Mouse (Mus musculus) adrenal gland, postnatal 10 days (tissue): ENCODE results near the gene Map3k12. TPM values are rescaled to one million over a fixed set of nuclear protein-coding genes. Genes with fewer than 3 reads are reported as not detected.

ENCODE experiments used
- DNase-seq: peaks from one replicate; pipeline ENCODE4 v3.0.0; 2021; ENCODE audit warnings: mixed read lengths
- total RNA-seq, 2 experiments: library from RNA; stranded (reverse); gene quantifications; 2 replicates each; pipeline ENCODE4 v1.2.3; 2021

The Map3k12 gene
- total RNA-seq, 2 experiments from 2014 or later: 7.7 to 11.2 TPM

DNA sequence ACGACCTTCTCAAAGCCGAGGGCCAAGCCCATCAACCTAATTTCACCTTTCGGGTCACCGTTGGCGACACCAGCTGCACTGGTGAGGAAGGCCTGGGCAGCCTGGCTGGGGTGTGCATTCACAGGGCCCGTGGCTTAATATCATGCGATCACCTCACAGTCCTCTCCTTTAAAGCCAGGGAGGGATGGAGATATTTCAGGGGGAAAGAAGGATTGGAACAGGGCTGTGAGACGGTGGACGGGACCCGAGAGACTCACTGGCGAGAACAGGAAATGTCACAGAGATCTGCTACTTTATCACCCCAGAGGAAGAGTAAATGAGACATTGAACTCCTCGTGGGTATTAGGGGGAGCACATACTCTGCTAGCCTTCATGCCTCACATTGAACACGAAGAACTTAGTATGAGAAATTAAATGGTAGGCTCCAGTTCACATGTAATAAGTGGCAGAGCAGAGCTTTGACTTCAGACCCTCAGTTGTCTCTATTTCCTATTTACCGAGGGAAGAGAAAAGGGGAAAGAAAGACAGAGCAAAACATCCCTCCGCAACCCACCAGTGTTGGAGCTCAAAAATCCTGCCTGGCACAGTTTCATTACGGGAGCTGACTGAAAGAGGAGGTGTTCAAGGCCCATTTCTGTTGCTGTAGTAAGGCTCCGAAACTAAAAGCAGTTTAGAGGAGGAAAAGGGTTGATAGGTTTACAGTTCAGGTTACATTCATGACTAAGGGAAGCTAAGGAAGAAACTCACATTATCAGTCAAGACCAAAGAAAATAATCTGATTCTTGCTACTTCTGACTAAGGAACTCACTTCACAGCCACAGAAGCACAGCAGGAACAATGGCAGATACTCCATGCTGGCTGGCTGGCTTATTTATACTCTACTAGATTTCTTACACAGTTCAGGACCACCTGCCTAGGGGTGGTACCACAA is 2.6 kb upstream of the Map3k12 start:
- DNase-seq: no peak

DNA sequence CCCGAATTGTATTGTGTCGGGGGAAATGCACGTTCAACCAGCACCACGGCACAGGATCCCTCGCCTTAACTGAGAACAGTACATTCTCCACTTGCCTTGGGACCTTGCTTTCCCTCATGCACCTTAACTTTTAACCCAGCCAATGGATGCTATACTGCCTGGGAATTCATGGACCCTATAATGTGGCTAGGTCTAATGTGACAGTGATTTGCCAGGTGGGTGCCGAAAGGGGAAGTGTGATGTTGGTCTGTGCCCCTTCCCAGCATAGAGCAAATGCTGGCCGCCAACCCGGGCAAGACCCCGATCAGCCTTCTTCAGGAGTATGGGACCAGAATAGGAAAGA is 2.0 kb upstream of the Map3k12 start:
- DNase-seq: no peak

DNA sequence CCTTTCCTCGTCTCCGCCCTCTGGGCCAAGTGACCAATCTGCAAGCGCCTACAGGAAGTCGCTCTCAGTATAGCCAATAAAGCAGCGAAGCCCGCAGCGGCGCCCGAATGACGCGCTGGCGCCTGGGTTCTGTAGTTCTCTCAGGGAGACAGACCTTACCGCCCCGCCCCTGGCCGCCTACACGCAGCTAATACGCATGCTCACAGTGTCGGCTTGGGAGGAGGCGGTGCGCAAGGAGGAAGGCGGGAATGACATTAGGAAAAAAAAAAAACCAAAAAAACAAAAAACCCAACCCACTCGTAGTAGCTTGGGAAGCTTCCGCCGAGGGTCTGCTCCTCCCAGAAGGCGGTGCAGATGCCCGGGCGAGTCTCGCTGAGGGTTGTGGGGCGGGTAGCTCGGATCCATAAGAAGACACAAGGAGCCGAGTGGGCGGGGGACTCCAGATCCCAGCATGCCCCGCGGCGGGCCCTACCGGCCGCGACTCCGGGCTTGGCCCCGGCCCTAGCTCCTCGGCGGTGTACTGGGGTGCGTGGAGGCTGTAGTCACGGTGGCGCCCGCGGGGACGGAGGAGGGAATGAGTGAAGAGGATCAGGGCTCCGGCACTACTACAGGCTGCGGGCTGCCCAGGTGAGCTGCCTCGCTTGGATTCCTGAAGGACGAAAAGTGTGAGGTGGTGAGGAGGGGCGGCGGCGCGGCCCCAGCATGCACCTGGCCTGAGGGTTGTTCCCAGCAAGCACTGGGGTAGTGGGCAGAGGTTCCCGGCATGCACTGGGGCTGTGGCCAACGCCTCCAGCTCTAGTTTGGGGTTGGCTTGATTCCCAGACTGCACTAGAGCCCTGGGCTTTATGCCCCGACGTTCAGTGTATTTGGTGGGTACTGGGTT is 1.4 kb upstream of the Map3k12 start, which contains the start of gene Tarbp2:
Tarbp2 (plus strand) TSS at position 217 of the 883 bp plus-strand sequence.
- peak; percentile 99 for DNase-seq

DNA sequence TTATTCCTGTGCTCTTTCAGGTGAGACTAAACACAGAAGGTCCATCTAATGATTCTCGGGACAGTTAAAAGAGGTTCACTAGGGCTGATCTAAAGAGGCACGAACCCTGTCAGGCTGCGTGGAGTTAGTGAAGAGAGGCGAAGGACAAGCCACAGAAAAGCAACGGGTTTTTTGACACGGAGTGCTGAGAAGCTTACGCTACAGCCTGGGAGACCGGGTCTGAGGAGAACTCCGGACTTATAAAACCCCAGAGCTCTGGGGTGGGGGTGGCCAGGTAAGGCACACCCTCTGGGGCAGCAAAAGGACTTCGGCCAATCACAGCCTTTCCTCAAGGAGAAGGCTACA is 739 bp upstream of the Map3k12 start:
- DNase-seq: no peak

DNA sequence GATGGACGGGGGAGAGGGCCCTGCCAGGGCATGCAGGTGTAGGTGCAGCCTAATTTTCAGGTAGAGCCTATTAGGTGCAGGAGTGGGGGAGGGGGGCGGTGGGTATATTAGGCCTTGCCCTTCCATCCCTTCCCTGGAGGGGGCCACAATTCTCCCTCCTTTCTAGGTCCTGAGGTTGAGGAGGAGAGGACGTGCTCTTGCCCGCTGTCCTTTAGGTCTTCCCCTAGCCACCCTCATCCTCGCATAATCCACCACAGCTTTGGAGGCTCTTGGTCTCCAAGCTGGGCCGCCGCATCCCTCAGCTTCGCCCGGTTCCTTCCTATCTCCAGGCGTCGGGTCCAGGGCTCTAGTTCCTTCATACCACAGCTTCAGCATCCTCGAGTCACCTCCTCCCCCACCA is 571 bp downstream of the Map3k12 start:
- DNase-seq: no peak

DNA sequence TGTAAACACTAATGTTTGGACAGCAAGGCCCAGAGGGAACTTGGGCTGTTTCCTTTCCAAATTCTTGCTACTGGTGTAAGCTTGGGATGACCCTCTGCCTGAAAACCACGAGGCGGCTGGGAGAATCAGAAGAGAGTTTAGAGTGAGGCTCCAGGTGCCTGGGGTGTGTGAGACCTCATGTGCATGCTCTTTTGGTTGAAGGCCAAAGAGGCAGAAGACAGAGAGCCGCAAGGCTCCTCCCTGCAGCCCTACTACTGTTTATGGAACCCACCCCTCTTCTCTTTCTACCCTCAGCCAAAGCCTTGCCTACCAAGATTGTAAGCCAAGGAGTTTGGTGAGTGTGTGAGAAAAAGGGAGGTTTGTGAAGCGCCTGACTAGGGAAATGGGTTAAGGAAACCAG is 1.1 kb downstream of the Map3k12 start:
- DNase-seq: no peak

DNA sequence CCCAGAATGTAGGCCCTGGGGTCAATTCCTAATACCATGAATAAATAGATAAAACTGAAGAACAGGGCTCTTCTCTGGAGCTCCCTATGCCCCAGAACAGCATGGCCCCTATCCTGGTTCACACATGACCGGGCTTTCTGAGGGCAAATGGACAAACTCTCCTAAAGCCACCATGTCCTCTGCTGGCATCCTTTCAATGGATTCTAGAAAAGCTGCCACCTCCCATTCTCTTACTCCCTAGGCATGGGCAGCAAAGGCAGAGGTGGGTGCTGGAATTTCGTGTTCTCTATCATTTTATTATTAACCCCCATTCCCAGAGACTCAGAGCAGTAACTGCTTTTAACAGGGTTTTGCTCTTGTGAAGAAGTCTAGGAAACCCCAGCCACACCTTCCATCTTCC is 1.6 kb downstream of the Map3k12 start:
- DNase-seq: no peak

DNA sequence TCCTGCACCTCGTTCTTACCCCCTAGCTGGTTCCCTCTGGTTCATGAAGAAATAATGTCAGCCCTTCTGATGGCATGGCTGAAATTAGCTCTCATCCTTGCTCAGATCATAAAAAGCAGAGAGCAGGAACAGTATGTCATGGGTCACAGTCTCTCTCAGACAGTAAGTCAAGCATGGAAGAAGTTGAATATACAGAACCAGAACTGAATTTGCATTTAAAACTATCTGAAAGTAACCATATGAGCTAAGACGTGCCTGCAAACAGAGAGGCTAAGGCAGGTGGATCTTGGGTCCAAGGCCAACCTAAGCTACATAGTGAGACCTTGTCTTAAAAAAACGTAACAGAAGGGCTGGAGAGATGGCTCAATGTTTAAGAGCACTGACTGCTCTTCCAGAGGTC is 3.9 kb downstream of the Map3k12 start:
- no peak for DNase-seq

DNA sequence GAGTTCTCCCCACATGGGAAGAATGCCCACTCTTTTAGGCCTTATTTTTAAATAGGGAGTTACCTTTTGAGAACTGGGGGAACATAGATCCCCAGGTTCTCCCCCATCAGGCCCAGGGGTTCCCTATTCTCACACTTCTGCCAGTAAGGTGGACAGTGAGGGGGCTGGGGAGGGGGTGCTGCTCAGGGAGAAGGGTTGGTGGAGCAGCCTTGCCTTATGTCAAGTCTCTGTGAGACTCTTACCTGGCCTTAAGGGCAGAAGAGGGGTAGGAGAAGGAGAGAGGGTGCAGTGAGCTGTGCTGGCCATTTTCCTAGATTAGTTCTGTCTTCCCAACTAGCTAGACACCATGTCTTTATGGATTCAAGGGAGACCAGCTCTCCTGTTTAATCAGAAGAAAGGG is 4.4 kb downstream of the Map3k12 start:
- DNase-seq: no peak

DNA sequence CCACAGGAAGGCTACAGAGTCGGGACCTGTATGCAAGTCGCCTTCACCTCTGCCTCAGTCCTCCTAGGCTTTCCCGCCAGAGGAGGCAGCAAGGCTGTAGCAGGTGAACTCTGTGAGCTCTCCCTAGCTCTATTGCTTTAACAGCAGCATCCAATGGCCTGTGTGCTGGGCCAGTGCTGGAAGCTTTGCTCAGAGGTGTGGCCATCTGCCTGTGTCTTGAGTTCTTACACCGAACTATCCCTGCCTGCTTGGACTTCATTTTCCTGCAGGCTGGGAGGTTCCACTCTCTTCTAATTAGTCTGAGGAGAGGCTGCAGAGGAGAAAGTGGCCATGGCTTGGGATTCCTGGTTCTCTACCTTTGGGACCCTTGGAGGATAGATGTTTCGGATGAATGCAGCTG is 4.9 kb downstream of the Map3k12 start:
- DNase-seq: no peak

DNA sequence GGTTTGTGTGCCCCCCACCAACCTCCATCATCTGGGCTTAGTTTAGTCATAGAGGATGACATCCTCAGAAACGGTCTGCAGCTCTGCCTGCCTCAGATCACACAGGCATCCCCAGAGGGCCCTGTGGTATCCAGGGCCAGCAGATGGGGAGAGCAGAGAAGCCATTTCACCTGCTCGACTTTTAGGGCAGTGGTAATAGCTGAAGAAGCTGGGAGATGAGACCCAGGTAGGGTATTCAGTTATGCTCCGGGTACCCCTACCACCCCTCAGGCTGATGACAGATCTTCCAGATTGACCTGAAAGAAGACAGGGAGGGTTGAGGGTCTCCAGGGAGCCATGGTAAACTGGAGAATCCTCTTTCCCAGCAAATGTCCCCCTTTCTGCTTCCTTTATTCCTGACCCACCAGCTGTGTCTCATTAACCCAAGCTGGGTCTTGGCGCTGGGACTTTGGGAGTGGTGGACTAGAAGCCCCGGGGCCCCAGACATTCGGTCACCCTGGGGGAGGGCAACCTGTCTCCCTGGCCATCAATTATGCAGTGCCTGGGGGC is 5.5 kb downstream of the Map3k12 start:
- DNase-seq: no peak

DNA sequence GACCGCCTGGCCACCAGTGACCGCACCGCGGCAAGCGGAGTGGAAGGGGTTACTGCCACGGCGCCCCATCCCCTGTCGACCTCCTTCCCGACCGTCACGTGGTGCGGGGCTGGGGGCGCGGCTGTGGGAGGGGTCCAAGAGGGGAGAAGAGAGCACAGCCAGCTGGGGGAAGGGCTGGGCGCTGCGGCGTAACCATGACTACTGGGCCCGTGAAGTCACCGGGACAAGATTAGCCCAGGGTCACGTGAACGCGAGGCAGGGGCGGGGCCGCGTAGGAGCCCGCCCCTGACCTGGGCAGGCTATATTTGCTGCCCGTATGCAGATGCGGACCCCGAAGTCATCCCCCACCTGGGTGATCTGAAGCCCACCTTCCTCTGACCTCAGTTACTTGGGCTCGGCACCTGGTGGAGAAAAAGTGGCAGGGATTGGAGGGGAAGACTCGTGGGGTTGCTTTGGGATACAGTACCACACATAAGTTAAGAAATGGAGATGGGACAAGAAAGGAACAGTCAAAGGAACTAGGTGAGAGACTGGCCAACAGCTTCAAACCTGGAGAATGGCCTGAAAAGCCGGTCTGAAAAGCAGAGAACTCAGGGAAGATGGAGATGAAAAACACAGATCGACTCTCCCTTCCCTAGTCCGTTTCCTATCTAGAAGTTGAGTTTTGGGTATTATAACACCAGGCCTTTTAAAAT is 6.1 kb downstream of the Map3k12 start:
- peak; percentile 92 for DNase-seq

DNA sequence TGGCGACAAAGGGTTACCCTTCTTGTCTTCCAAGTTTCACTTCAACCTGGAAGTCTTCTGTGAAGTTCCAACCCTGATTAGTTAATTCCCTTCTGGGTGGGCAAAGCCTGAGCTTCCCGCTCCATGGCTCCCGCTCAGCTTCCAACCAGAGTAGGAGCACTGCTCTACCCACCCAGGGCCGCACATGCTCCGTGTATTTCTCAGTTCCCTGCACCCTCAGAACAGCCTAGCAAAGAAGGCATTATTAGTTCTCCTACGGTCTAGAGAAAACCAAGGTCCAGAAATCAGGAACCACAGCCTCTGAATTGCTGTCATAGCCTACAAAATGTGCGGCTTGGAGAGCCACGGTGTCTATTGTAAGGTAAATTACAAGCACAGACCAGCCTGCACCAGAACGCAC is 6.8 kb downstream of the Map3k12 start:
- no peak for DNase-seq

DNA sequence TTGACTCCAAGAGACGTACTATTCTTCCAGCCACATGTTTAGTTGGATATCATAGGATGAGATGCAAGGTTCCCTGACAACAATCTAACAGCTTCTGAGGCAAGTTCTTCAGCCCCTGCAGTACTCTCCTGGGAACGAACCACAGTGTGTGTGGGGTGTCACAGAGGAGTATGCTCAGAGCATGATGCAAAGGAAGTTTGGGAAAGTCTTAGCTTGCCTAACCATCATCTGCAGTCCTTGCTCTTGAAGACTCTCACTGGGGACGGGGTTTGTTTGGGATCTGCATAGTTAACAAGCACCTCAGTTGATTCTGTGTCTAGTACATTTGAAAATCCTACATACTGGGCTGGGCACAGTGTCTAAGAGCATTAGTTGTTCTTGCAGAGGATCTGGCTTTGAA is 8.5 kb downstream of the Map3k12 start:
- DNase-seq: no peak

DNA sequence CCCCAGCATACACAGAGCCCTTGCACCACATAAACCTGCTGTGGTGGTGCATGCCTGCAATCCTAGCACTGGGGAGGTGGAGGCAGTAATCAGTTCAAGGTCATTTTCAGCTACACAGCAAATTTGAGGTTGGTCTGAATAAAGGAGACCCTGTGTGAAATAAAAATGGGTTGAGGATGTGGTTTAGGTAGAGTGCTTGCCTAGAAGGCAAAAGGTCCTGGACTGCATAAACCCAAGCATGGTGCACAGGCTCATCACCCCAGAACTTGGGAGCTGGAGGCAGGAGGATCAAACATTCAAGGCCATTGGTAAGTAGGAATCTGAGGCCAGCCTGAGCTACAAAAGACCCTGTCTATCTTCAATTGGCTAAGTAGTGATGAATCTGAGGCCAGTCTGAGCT is 9.3 kb downstream of the Map3k12 start:
- no peak for DNase-seq

DNA sequence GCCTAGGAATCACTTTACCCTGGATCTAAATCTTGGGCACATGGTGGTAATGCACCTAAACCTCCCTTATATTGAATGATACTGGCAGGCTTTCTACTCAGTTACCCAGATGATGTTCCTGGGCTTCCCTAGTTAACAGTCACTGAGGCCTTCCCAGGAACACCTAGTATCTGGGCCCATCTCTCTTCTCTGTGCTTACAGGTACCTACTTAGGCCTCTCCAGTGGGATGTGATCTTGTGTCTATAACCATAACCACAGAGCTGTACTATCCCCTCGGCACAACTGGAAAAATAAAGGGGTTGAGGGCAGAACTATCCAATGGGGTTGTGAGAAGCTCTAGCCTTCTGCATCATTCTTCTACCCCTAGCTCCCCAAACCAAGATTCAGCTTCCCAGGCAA is 10.0 kb downstream of the Map3k12 start:
- DNase-seq: no peak

DNA sequence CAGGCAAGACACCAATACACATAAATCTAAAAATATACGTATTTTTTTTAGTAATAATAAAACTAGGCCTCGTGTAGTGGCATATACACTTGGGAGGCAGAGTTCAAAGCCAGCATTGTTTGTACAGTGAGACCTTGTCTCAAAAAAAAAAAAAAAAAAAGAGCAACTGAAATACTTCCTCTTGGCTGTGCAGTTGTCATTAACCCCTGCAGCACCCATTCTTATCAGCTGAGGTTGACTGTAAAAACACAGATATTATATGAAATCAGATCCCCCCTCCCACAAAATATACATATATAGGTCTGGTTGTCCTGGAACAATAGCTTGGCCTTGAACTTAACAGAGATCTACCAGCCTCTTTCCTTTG is 10.4 kb downstream of the Map3k12 start:
- DNase-seq: no peak

DNA sequence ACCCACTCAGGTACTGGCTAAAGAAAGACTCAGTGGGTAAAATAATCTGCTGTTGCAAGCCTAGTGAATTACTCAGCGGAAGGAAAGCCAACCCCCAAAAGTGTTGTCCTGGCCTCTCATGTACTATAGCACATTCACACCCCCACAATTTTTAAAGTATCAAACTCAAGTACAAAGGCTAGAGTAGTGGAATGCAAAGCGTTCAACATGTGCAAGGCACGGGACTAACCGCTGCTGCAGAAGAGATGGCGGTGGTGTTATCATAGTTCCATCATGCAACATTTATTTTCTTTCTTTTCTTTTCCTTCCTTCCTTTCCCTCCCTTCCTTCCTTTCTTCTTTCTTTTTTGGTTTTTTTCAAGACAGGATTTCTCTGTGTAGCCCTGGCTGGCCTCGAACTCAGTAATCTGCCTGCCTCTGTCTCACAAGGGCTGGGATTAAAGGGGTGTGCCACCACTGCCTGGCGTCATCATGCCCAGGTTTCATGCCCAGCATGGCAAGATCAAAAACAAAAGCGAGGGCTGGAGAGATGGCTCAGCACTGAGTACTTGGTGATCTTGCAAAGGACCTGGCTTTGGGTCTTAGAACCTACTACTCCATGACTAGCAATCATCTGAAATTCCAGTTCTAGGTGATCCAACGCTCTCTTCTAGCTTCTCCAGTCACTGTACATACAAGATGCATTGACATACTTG is 10.9 kb downstream of the Map3k12 start:
- no peak for DNase-seq

DNA sequence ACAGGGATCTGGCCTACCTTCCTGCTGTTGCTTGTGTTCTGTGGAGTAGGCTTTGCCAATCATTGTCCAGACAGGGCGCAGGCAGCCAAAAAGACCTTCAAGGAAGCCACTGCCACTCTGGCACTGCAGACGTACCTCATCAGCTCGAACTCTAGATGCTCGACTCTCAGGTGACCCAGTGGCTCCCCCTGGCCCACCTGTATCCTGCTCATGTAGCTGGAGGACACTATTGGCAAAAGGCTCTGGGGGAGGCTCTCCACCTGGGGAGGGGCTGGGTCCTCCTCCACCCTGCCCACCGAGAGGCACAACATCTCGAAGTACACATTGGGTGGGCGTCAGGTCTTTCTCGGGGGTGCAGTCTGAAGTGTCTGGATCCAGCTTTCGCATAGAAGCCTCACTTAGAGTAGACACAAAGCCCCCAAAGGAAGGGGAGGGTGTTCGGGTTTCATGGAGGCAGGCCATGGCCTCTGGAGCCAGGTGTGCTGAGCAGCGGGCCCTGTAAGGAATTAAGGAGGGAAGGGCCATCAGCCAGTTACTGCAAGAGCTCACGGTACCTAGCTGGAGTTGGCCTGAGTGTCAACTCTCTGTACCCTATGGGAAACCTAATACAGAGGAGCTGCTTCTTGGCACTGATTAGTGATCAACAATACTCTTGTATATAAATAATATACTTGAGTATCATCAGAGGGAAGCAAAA is 11.6 kb downstream of the Map3k12 start:
- no peak for DNase-seq

DNA sequence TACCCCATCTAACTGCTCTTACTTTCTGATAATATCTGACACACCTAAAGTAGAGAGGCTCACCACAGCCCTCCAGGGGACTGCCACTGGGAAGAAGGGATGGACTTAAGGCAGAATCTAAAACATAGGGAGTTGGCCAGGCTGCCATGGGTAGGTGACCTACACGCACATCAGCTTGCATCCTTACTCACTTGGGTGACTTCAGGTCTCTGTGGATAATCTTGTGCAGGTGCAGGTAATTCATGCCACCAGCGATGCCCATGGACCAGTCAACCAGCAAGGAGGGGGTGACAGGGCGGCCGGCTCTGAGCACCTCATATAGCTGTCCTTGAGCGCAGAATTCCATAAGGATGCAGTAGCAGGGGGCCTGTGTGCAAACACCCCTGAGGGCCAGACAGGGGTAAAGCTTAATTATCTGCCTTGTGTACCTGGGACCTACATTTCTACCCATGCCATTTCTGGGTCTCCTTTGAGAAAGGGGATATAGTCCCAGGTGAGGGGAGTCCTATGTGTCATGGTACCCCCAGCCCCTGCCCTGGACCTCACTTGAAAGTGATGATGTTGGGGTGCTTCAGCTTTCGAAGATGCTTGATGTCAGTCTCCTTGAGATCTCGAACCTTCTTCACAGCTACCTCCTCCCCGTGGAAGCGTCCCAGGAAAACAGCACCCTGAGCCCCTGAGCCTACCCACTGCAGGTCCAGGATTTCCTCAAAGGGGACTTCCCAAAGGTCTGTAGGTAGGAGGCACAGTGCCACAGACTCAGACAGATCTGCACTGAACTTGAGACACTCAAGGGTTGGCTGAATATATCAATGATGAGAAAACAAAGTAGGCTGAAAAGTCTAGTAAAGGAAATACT is 12.7 kb downstream of the Map3k12 start:
- DNase-seq: no peak
